Mouse (Mus musculus): Measurements from ENCODE around the gene Olfr618. TPM values are rescaled to one million over a fixed set of nuclear protein-coding genes. Genes with fewer than 3 reads are reported as not detected.
"Not testable (repeated sequence)": the region's sequence is repeated elsewhere in the genome, so short reads cannot be mapped to it uniquely, and the experiment has no call there.

Olfr618 gene
- not detected in 2 replicates for polyA plus RNA-seq (2012)

GRCm38 (mm10) chr7:103589803-103590202, at the start of gene Olfr618:
Olfr618 (plus strand) TSS chr7:103590103.
- TF ChIP-seq GATA1 (IDR thresholded peaks at IDR 0.05; ENCODE audit: low read length): no peak

- not testable (repeated sequence) for TF ChIP-seq GATA1 (IDR thresholded peaks at IDR 0.05; ENCODE audit: low read length)
Measured at GRCm38 (mm10) chr7:103542617-103543016, 47.3 kb upstream of the Olfr618 start, which contains the start of gene Olfr612. Olfr612 (minus strand) TSS chr7:103542717.

DNA sequence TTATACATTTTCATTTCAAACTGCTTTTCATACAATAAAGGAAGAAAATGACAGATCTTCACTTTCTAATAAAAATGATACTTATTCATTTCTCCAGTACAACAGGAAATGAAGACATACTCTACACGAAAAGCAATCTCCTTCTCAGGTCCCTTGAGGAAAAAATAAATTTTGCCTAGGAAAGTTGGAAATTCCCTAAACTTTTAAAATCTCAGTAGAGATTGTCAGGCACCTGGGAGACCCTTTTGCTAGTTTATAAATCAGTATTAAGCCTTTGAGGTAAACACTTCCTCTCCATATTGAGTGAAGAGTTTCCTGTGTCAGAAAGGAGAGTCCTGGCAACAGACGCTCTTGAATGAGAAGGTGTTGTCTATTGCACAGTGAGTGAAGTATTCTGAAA, 42.1 kb upstream of the Olfr618 start, which contains the start of gene Olfr613:
TSS of gene Olfr613 (plus strand) at position 301 of the 400 bp plus-strand sequence.
- TF ChIP-seq GATA1 (IDR thresholded peaks at IDR 0.05; ENCODE audit: low read length): no peak

DNA sequence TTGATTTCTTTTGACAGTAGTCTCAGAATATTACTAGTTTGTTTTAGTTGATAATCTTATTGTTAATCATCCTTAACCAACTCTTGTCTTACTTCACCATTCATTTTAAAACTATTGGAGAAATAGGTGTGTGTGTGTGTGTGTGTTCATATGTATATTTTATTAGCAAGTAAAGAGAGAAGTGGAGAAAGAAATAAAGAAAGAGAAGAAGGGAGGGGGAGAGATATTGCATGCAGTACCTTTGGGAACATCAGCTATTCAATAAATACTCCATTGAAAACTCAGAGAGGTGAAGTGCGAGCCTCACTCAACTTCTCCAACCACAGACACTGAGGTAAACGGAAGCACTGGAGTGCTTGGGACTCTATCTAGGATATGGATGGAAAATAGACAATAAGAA, 34.1 kb upstream of the Olfr618 start, which contains the start of gene Olfr615:
TSS of gene Olfr615 (plus strand) at position 301 of the 400 bp plus-strand sequence.
- no peak for TF ChIP-seq GATA1 (IDR thresholded peaks at IDR 0.05; ENCODE audit: low read length)

GRCm38 (mm10) chr7:103569043-103569442, 20.9 kb upstream of the Olfr618 start, which contains the start of gene Olfr616:
Olfr616 (minus strand) TSS chr7:103569143.
- TF ChIP-seq GATA1 (IDR thresholded peaks at IDR 0.05; ENCODE audit: low read length): no peak

DNA sequence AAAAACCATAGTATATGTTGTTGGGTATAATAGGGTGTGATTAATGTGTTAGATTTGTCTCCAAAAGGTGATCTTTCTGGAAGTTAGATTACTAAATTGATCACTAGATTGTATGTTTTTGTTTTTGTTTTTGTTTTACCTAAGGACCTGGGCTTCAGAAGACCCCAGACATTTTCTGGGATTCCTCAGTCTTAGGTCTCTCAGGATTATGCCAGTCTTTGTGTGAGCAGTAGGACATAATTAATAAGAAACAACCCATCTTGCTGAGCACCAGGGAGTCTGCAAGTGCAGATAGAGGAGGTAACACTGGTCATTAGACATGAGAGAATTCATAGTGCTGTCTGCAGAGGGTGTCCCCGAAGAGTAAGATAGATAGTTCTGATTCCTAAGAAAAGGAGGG, 17.1 kb upstream of the Olfr618 start, which contains the start of gene Olfr617:
TSS of gene Olfr617 (plus strand) at position 301 of the 400 bp plus-strand sequence.
- no peak for TF ChIP-seq GATA1 (IDR thresholded peaks at IDR 0.05; ENCODE audit: low read length)

- TF ChIP-seq GATA1 (IDR thresholded peaks at IDR 0.05; ENCODE audit: low read length): no peak
Measured at GRCm38 (mm10) chr7:103600275-103600674, 10.4 kb downstream of the Olfr618 start, which contains the start of gene Olfr619. Olfr619 (plus strand) TSS chr7:103600575.

GRCm38 (mm10) chr7:103607425-103607824, 17.5 kb downstream of the Olfr618 start:
- TF ChIP-seq GATA1 (IDR thresholded peaks at IDR 0.05; ENCODE audit: low read length): no peak

DNA sequence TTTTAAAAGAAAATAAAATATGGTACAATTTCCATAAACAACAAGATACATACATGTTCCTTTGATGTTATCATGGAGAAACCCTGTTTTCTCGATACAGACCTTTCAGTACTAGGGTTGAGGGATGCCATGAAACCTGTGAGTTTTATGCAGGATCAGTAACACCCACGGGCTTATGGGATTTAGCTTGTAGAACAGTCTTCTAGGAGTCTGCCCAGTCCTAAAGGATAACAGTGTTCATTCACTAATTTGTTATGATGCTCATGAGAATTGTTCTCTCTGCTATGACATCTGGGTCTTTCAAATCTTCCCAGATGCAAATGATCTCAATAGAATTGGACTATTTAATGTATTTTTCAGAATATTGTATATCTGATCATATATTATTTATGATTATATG, 22.5 kb downstream of the Olfr618 start, which contains the start of gene Olfr620:
TSS of gene Olfr620 (minus strand) at position 101 of the 400 bp plus-strand sequence.
- TF ChIP-seq GATA1 (IDR thresholded peaks at IDR 0.05; ENCODE audit: low read length): no peak

- no peak for TF ChIP-seq GATA1 (IDR thresholded peaks at IDR 0.05; ENCODE audit: low read length)
Measured at GRCm38 (mm10) chr7:103636795-103637194, 46.9 kb downstream of the Olfr618 start.

DNA sequence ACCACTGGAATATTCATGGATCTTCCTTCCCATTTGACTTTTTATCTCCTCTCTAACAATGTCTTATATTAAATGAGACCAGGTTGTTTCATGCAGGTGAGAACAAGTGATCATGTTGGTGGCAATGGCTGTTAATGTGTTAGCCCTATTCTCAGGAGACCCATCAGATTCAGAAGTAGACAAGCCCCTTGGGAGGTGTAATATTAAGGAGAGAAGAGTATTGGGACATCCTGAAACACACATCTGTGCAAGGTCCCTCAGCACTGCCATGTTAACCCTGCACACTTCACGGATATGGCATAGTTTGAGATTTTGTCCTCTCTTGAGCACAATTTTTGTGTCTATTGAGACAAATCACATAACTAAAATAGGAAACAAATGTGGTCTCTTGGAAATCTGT, 52.7 kb downstream of the Olfr618 start, which contains the start of gene Olfr622:
TSS of gene Olfr622 (minus strand) at position 101 of the 400 bp plus-strand sequence.
- TF ChIP-seq GATA1 (IDR thresholded peaks at IDR 0.05; ENCODE audit: low read length): no peak

GRCm38 (mm10) chr7:103644070-103644469, 54.2 kb downstream of the Olfr618 start:
- TF ChIP-seq GATA1 (IDR thresholded peaks at IDR 0.05; ENCODE audit: low read length): no peak

Other genes with a start within 250 kb of the Olfr618 start
- gene Olfr600, start 240.4 kb upstream of the Olfr618 start, polyA plus RNA-seq (2012): not detected in 2 replicates
- not detected in 2 replicates for gene Olfr601, start 227.4 kb upstream of the Olfr618 start, polyA plus RNA-seq (2012)
- not detected in 2 replicates for gene Olfr603, start 203.9 kb upstream of the Olfr618 start, polyA plus RNA-seq (2012)
- gene Usp17lc, start 175.0 kb upstream of the Olfr618 start, polyA plus RNA-seq (2012): not detected in 2 replicates
- gene Olfr605, start 144.7 kb upstream of the Olfr618 start, polyA plus RNA-seq (2012): not detected in 2 replicates
- not detected in 2 replicates for gene Olfr606, start 141.1 kb upstream of the Olfr618 start, polyA plus RNA-seq (2012)
- gene Olfr607, start 126.0 kb upstream of the Olfr618 start, polyA plus RNA-seq (2012): not detected in 2 replicates
- not detected in 2 replicates for gene Olfr608, start 120.2 kb upstream of the Olfr618 start, polyA plus RNA-seq (2012)
- gene Olfr609, start 92.0 kb upstream of the Olfr618 start, polyA plus RNA-seq (2012): not detected in 2 replicates
- not detected in 2 replicates for gene Olfr610, start 78.0 kb upstream of the Olfr618 start, polyA plus RNA-seq (2012)
- not detected in 2 replicates for gene Olfr611, start 69.3 kb upstream of the Olfr618 start, polyA plus RNA-seq (2012)
- not detected in 2 replicates for gene Olfr612, start 47.4 kb upstream of the Olfr618 start, polyA plus RNA-seq (2012)
- gene Olfr613, start 42.0 kb upstream of the Olfr618 start, polyA plus RNA-seq (2012): not detected in 2 replicates
- not detected in 2 replicates for gene Olfr615, start 34.0 kb upstream of the Olfr618 start, polyA plus RNA-seq (2012)
- not detected in 2 replicates for gene Olfr616, start 21.0 kb upstream of the Olfr618 start, polyA plus RNA-seq (2012)
- not detected in 2 replicates for gene Olfr617, start 17.0 kb upstream of the Olfr618 start, polyA plus RNA-seq (2012)
- not detected in 2 replicates for gene Olfr619, start 10.5 kb downstream of the Olfr618 start, polyA plus RNA-seq (2012)
- not detected in 2 replicates for gene Olfr620, start 22.4 kb downstream of the Olfr618 start, polyA plus RNA-seq (2012)
- not detected in 2 replicates for gene Olfr622, start 52.6 kb downstream of the Olfr618 start, polyA plus RNA-seq (2012)
- gene Olfr623, start 73.6 kb downstream of the Olfr618 start, polyA plus RNA-seq (2012): not detected in 2 replicates
- gene Olfr624, start 81.1 kb downstream of the Olfr618 start, polyA plus RNA-seq (2012): not detected in 2 replicates
- not detected in 2 replicates for gene Olfr625-ps1, start 92.6 kb downstream of the Olfr618 start, polyA plus RNA-seq (2012)
- gene Olfr243, start 124.6 kb downstream of the Olfr618 start, polyA plus RNA-seq (2012): not detected in 2 replicates
- not detected in 2 replicates for gene Olfr628, start 140.3 kb downstream of the Olfr618 start, polyA plus RNA-seq (2012)
- not detected in 2 replicates for gene Olfr629, start 154.8 kb downstream of the Olfr618 start, polyA plus RNA-seq (2012)
- not detected in 2 replicates for gene Olfr630, start 167.2 kb downstream of the Olfr618 start, polyA plus RNA-seq (2012)
- not detected in 2 replicates for gene Olfr69, start 181.5 kb downstream of the Olfr618 start, polyA plus RNA-seq (2012)
- gene Olfr68, start 189.6 kb downstream of the Olfr618 start, polyA plus RNA-seq (2012): not detected in 2 replicates
- not detected in 2 replicates for gene Olfr67, start 201.7 kb downstream of the Olfr618 start, polyA plus RNA-seq (2012)
- gene Hbb-bt, start 223.9 kb downstream of the Olfr618 start, polyA plus RNA-seq (2012): 31.6 and 77.2 TPM in 2 replicates
- 5,963 and 6,563 TPM in 2 replicates for gene Hbb-bs, start 238.0 kb downstream of the Olfr618 start, polyA plus RNA-seq (2012)

Measured in G1E-ER4 (cell line).